Mouse (Mus musculus) ES-Bruce4 (cell line): ENCODE measurements at regions not wholly inside any gene's neighbourhood (a gene's known extent, or its start where the extent isn't known, plus 50 kb on each side); places are given as distances from the start of the nearest gene placed in this dataset.

Source experiments
- CTCF ChIP-seq: IDR thresholded peaks from one replicate; pipeline ENCODE4 v1.8.1; 2011; ENCODE audit warnings: low read depth, low read length
- EP300 ChIP-seq: IDR thresholded peaks from 2 replicates; pipeline ENCODE4 v1.6.1; 2011; ENCODE audit warnings: low read depth, low read length; ENCODE audit not compliant: insufficient read depth
- POLR2A ChIP-seq: IDR thresholded peaks from one replicate; pipeline ENCODE4 v1.8.1; 2011; ENCODE audit warnings: low read length; ENCODE audit not compliant: insufficient read depth

- TF ChIP-seq EP300 = no peak
- TF ChIP-seq POLR2A = no peak
- TF ChIP-seq CTCF = no peak
Observed at GRCm38 (mm10) chr12:8856051-8856543, 65.4 kb upstream of the Laptm4a start.
